Mouse (Mus musculus): ENCODE data around the gene Ror1. TPM values are rescaled to one million over a fixed set of nuclear protein-coding genes. Genes with fewer than 3 reads are reported as not detected.

Ror1 gene
- polyA plus RNA-seq, 1 experiment from 2014 or later: 10.5 TPM

DNA sequence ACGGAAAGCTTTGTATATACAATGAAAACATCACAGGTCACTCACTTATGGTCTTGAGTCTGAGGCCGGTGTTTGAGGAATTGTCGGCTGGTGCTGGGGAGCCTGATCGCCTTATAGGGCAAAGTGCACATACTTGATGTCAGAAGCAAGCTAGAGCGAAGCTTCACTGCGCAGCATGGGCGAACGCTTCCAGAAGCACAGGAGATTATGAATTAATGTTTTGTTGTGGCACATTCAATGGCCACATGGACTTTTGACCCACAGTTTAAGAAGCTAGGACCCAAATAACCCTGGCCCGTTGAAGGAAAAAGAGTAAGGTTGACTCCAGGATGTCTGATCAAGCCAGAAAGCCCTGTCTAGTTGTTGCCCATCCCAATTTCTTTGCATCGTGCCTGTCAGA lies 138.2 kb downstream of the Ror1 start:
- Histone ChIP-seq H3K4me3 (no peak overlapping the region), H3K27ac (replicated peaks) (no peak overlapping the region), H3K4me2 (no peak overlapping the region), H3K4me1 (peaks cover 75% of the 10 kb centered on the region), H3K27me3 (replicated peaks) (no peaks in the 10 kb centered on the region; the same call in 1 of the 2 replicates), H3K9ac (no peak overlapping the region), H3K9me3 (no peaks in the 10 kb centered on the region), H3K36me3 (no peaks in the 10 kb centered on the region)
- no peak for ATAC-seq (ENCODE audit: extremely low read depth, insufficient number of reproducible peaks, low FRiP score, low TSS enrichment)
- 80% methylated on average over 10 of the region's 10 CpGs for WGBS

DNA sequence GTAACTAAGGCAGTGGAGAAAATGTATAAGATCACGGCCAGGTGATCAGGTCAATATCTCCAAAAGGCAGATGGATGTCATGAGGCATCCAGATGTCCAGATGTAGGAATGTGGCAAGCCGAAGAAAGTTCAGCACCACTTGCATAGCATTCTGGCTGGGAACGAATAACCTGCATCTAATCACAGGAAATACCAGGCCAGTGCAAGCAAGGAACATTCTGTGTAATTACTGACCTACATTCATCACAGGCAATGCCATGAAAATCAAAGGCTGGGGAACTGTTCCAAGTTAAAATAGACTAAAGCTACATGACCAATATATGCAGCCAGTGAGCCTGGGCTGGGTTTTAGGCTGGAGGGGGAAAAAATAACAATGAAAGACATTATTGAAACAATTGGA lies 140.7 kb downstream of the Ror1 start:
- no peak overlapping the region for H3K9ac ChIP-seq
- 0 out of 2 replicates have a peak overlapping the region, but pooled peaks have one; percentile 17 for H3K27ac ChIP-seq (replicated peaks)
- H3K4me2 ChIP-seq: no peak overlapping the region
- ATAC-seq (ENCODE audit: extremely low read depth, insufficient number of reproducible peaks, low FRiP score, low TSS enrichment): no peak
- H3K9me3 ChIP-seq: no peaks in the 10 kb centered on the region
- H3K4me1 ChIP-seq: peaks cover 73% of the 10 kb centered on the region
- H3K36me3 ChIP-seq: no peaks in the 10 kb centered on the region
- WGBS: 55% methylated on average over 3 of the region's 3 CpGs
- H3K4me3 ChIP-seq: no peak overlapping the region
- H3K27me3 ChIP-seq (replicated peaks): no peaks in the 10 kb centered on the region; the same call in 1 of the 2 replicates

DNA sequence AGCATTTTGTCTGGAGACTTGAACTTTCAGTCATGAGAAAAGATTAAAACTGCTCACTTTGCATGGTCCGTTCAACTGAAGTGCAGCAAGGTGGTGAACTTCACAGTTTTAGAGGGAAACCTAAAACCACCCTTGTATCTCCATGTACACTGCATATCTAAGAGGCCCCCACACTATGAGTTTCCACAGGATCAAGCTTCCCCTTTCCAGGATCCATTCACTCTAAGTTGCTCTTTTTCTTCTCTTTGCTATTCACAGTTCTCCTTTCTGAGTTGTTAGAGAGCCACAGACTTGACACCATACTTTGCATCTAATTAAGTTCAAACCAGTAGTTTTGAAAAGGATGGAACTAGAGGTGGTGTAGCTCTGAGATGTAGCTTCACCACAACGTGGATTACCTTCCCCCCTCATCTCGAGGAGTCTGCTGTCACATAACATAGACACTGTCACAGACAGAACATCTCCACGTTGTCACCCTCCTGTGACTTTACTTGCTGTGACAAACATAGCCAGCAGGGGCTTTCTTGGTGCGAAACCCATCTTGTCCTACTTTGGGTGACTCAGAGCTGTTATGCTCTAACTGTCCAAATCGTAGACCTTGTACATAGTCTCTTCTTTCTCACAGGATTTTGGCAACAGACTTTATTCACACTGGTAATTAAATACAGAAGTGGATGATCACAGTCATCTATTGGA lies 146.6 kb downstream of the Ror1 start:
- Histone ChIP-seq H3K27me3 (replicated peaks) (no peaks in the 10 kb centered on the region; the same call in 1 of the 2 replicates), H3K9ac (no peak overlapping the region), H3K9me3 (no peaks in the 10 kb centered on the region), H3K4me3 (no peak overlapping the region), H3K27ac (replicated peaks) (no peak overlapping the region), H3K4me1 (peaks cover 35% of the 10 kb centered on the region), H3K4me2 (no peak overlapping the region), H3K36me3 (no peaks in the 10 kb centered on the region)
- WGBS: 71% methylated on average over 6 of the region's 6 CpGs
- no peak for ATAC-seq (ENCODE audit: extremely low read depth, insufficient number of reproducible peaks, low FRiP score, low TSS enrichment)

DNA sequence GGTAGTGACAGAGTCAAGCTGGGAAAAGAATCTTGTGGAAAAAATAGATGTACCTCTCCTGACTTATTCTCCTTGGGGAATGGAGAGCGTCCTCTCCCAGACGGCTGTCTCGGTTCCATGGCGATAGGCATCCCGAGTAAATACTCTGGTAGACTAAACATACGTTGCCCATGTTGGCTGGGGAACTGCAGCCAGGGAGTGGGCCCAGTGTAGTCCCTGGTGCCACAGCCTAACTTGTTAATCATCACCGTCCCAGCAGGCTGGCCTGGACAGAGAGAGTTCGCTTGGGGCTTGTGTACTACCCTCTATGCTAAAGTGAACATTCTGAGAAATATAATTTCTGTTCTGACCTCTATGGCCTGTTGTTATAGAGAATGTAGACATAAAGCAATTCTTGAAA lies 148.7 kb downstream of the Ror1 start:
- Histone ChIP-seq H3K4me3 (no peak overlapping the region), H3K9me3 (no peaks in the 10 kb centered on the region), H3K9ac (no peak overlapping the region), H3K4me2 (no peak overlapping the region), H3K4me1 (peaks cover 37% of the 10 kb centered on the region), H3K36me3 (no peaks in the 10 kb centered on the region), H3K27me3 (replicated peaks) (no peaks in the 10 kb centered on the region), H3K27ac (replicated peaks) (0 out of 2 replicates have a peak overlapping the region, but pooled peaks have one; percentile 28)
- 69% methylated on average over 8 of the region's 8 CpGs for WGBS
- no peak for ATAC-seq (ENCODE audit: extremely low read depth, insufficient number of reproducible peaks, low FRiP score, low TSS enrichment)

DNA sequence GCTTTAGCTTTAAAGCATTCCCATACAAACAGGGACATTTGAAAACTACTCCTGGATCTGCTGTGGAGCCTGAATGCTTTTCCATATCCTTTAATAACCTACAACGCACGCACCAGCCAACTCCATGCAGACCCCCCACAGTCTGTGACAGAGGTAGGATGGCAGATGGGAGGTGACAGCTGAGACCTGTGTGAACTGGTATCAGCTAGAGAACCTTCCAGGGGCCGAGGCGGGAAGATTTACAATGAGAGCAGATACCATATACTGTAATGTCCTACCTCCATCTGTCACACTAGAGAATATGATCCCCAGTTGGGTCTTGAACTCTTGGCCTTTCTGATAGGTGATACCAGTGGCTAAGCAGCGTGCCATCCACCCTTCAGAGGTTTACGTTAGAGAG lies 149.1 kb downstream of the Ror1 start:
- H3K36me3 ChIP-seq: no peaks in the 10 kb centered on the region
- H3K4me1 ChIP-seq: peaks cover 32% of the 10 kb centered on the region
- H3K9me3 ChIP-seq: no peaks in the 10 kb centered on the region
- H3K27me3 ChIP-seq (replicated peaks): no peaks in the 10 kb centered on the region
- H3K4me2 ChIP-seq: no peak overlapping the region
- H3K27ac ChIP-seq (replicated peaks): no peak overlapping the region
- H3K4me3 ChIP-seq: no peak overlapping the region
- ATAC-seq (ENCODE audit: extremely low read depth, insufficient number of reproducible peaks, low FRiP score, low TSS enrichment): no peak
- no peak overlapping the region for H3K9ac ChIP-seq
- 76% methylated on average over 6 of the region's 6 CpGs for WGBS

DNA sequence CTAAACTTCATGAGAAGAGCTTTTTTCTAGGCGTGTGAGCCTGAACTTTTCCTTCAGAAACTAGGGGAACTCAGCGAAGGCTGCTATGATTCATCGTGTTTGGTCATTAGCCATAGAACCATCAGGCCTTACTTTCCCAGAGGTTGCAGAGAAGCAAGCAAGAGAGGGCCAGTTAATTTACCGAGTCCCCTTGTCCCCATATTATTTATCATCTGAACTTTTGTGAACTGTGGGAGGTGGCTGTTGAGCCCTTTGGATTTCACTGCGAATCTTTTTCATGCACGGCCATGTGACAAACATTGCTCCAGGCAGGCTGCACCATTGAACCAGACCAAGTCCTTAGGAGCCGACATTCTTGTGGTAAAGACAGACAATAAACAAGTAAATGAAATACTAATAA lies 152.2 kb downstream of the Ror1 start:
- Histone ChIP-seq H3K36me3 (no peaks in the 10 kb centered on the region), H3K4me2 (no peak overlapping the region), H3K4me1 (peaks cover 27% of the 10 kb centered on the region), H3K27ac (replicated peaks) (0 out of 2 replicates have a peak overlapping the region, but pooled peaks have one; percentile 5), H3K9ac (no peak overlapping the region), H3K4me3 (no peak overlapping the region), H3K9me3 (no peaks in the 10 kb centered on the region), H3K27me3 (replicated peaks) (no peaks in the 10 kb centered on the region)
- 73% methylated on average over 7 of the region's 7 CpGs for WGBS
- no peak for ATAC-seq (ENCODE audit: extremely low read depth, insufficient number of reproducible peaks, low FRiP score, low TSS enrichment)

DNA sequence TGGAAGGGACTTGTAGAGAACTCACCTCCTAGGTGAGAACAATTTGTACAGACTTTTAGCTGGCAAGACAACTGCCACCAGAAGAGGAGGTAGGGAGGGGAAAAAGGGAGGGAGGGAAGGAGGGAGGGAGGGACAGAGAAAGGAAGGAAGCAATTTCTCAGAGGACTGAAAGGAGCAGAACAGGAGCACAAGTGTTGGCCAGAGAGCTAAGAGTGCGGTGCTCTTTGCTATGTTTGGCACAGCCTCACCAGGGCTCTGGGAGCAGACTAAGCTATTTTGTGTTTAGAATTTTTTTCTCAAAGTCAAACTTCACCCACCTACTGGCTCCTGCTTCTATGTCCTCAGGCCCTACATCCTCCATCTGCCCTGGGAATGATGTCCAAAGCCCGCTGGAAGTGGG lies 152.7 kb downstream of the Ror1 start:
- H3K4me3 ChIP-seq: no peak overlapping the region
- H3K9me3 ChIP-seq: no peaks in the 10 kb centered on the region
- peaks cover 28% of the 10 kb centered on the region for H3K4me1 ChIP-seq
- no peak for ATAC-seq (ENCODE audit: extremely low read depth, insufficient number of reproducible peaks, low FRiP score, low TSS enrichment)
- no peaks in the 10 kb centered on the region for H3K27me3 ChIP-seq (replicated peaks)
- no peaks in the 10 kb centered on the region for H3K36me3 ChIP-seq
- no peak overlapping the region for H3K9ac ChIP-seq
- WGBS: 73% methylated on average over 2 of the region's 2 CpGs
- 0 out of 2 replicates have a peak overlapping the region, but pooled peaks have one; percentile 5 for H3K27ac ChIP-seq (replicated peaks)
- H3K4me2 ChIP-seq: no peak overlapping the region

DNA sequence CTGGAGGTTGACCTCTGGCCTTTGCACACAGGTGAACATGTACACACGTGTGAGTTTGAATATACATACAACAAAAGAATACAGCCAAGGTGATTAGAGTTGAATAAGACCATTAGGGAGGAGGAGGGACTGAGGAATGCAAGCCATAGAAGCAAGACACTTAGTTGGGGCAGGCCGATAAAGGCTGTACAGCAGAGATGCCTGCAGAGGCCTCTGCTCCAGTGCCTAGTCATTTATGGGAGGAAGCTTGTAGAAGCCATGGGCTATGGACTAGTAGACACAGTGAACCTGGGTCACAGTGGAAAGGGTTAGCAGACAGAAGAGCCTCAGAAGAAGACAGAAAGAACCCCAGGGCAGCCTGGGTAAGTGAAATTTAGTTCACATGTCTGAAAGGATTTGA lies 155.7 kb downstream of the Ror1 start:
- H3K4me1 ChIP-seq: peaks cover 47% of the 10 kb centered on the region
- H3K27ac ChIP-seq (replicated peaks): no peak overlapping the region
- 52% methylated on average over 2 of the region's 2 CpGs for WGBS
- no peaks in the 10 kb centered on the region for H3K27me3 ChIP-seq (replicated peaks)
- H3K4me2 ChIP-seq: no peak overlapping the region
- H3K9ac ChIP-seq: no peak overlapping the region
- no peak for ATAC-seq (ENCODE audit: extremely low read depth, insufficient number of reproducible peaks, low FRiP score, low TSS enrichment)
- H3K4me3 ChIP-seq: no peak overlapping the region
- no peaks in the 10 kb centered on the region for H3K36me3 ChIP-seq
- H3K9me3 ChIP-seq: no peaks in the 10 kb centered on the region

DNA sequence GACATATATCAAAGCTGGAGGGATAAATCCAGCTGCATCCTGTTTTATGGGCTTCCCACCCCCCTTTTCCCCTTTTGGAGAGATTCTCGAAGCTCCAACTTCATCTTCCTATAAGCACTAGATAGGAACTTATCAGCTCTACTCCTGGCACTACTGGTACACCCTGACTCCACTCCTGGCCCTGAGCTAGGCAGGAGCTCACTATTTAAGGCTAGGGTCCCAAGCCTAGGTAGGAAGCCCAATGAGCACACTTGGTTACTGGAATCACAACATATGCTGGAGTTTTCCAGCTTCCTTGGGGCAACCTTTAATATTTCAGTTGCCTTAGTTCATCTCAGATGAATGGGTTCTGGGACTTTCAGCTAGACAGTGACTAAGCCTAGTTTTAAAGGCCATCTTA lies 156.5 kb downstream of the Ror1 start:
- 27% methylated on average over 1 of the region's 1 CpGs for WGBS

DNA sequence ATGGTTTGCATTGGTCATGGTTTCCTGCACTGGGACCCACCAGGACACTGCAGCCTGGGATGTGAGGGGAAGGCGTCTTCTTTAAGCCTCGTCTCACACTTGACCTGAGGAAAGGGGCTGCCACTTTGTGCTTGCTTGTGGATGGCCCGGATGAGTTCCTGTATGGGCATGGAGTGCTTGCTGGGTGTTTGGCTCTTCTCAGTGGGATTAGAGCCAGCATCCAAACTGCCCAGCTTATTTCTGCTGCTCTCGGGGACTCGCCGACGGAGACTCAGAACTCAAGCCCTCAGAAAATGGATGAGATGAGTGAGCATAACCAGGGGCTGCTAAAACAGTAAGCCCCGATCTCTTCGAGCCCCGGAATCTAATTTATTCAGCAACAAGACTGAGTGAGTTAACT lies 157.1 kb downstream of the Ror1 start:
- H3K9ac ChIP-seq: no peak overlapping the region
- ATAC-seq (ENCODE audit: extremely low read depth, insufficient number of reproducible peaks, low FRiP score, low TSS enrichment): no peak
- WGBS: 79% methylated on average over 10 of the region's 10 CpGs

More for the DNA sequence above, 156.5 kb downstream of the Ror1 start:
- H3K4me3 ChIP-seq: no peak overlapping the region
- H3K9ac ChIP-seq: no peak overlapping the region
- ATAC-seq (ENCODE audit: extremely low read depth, insufficient number of reproducible peaks, low FRiP score, low TSS enrichment): no peak
- no peaks in the 10 kb centered on the region for H3K36me3 ChIP-seq
- peaks cover 51% of the 10 kb centered on the region for H3K4me1 ChIP-seq
- H3K27me3 ChIP-seq (replicated peaks): no peaks in the 10 kb centered on the region
- no peaks in the 10 kb centered on the region for H3K9me3 ChIP-seq
- H3K27ac ChIP-seq (replicated peaks): no peak overlapping the region
- H3K4me2 ChIP-seq: no peak overlapping the region

DNA sequence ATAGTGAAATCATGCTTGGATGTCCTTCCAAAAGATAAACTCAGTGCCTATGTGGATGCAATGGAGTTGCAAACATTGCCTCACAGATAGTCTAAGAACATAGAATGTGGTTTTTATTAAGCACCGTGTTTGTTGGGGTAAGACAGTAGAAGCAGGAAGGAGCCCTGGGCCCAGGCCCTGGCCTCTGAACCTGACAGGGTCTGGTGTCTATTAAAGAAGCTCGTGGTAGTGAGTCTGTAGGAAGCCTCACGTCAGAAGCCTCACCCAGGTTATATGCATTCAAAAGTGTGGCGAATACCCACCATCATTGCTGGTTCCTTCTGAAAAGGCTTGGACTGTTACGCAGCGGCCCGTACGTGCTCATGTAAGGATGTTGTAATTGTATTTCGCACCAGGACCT lies 157.8 kb downstream of the Ror1 start:
- Histone ChIP-seq H3K4me3 (no peak overlapping the region), H3K36me3 (no peaks in the 10 kb centered on the region), H3K27me3 (replicated peaks) (no peaks in the 10 kb centered on the region), H3K4me2 (no peak overlapping the region), H3K9ac (no peak overlapping the region), H3K9me3 (no peaks in the 10 kb centered on the region), H3K4me1 (peaks cover 43% of the 10 kb centered on the region), H3K27ac (replicated peaks) (no peak overlapping the region)
- 83% methylated on average over 9 of the region's 9 CpGs for WGBS
- no peak for ATAC-seq (ENCODE audit: extremely low read depth, insufficient number of reproducible peaks, low FRiP score, low TSS enrichment)

More for the DNA sequence above, 157.1 kb downstream of the Ror1 start:
- Histone ChIP-seq H3K4me1 (peaks cover 51% of the 10 kb centered on the region), H3K9me3 (no peaks in the 10 kb centered on the region), H3K4me3 (no peak overlapping the region), H3K36me3 (no peaks in the 10 kb centered on the region), H3K4me2 (no peak overlapping the region), H3K27me3 (replicated peaks) (no peaks in the 10 kb centered on the region), H3K27ac (replicated peaks) (no peak overlapping the region)

DNA sequence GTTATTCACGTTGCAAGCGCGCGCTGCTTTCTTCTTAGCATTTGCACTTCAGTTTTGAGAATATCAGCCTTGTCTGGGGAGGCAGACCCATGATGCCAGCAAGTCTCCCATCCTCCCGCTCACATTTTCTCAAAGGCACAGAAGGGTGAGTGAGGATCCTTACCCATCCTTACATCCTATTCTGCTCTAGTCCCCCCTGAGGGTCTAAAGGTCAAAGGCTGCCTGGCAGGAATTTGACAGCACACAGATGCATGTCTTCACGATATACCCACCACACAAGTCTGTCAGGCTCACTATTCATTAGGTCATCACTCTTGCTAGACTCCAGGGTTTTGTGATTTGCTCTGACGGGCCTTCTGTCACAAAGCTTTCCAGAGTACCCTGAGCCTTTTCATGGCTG lies 158.2 kb downstream of the Ror1 start:
- H3K27me3 ChIP-seq (replicated peaks): no peaks in the 10 kb centered on the region
- H3K36me3 ChIP-seq: no peaks in the 10 kb centered on the region
- no peaks in the 10 kb centered on the region for H3K9me3 ChIP-seq
- no peak overlapping the region for H3K4me2 ChIP-seq
- no peak overlapping the region for H3K27ac ChIP-seq (replicated peaks)
- WGBS: 74% methylated on average over 7 of the region's 7 CpGs
- H3K9ac ChIP-seq: no peak overlapping the region
- H3K4me3 ChIP-seq: no peak overlapping the region
- H3K4me1 ChIP-seq: peaks cover 40% of the 10 kb centered on the region
- no peak for ATAC-seq (ENCODE audit: extremely low read depth, insufficient number of reproducible peaks, low FRiP score, low TSS enrichment)

All from heart, embryonic 13.5 days (tissue).